Mouse (Mus musculus) stomach, postnatal 0 days (tissue): ENCODE measurements around the gene Limk1.

ENCODE experiments used
- CTCF ChIP-seq: IDR thresholded peaks from 2 replicates; pipeline ENCODE4 v1.5.1; 2016; ENCODE audit warnings: antibody characterized with exemption, low read depth, mild to moderate bottlenecking, moderate library complexity
- EP300 ChIP-seq: optimal IDR thresholded peaks from 2 replicates; pipeline ENCODE3; 2016; ENCODE audit warnings: antibody characterized with exemption

DNA sequence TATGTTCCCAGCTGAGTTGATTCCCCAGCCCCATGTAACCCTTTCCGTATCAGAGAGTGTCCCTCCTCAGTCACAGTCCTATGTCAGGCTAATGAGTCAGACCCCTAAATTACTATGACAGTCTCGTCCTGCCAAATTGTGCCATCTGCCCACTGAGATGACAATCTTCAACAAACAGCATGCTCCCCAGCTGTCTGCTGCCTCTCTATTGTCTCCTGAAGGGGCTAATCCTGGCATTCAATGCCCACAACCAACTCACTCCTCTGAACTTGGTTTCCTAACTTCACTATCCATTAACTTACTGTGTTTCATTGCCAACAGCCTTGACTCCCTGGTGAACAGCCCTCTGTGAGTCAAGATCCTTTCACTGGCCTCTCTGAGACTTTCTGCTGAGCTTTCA, 4.0 kb downstream of the Limk1 start:
- TF ChIP-seq CTCF (no peak), EP300 (no peak)
